Mouse (Mus musculus) adrenal gland, postnatal 0 days (tissue): ENCODE data around the gene Gm11084. TPM values are rescaled to one million over a fixed set of nuclear protein-coding genes. Genes with fewer than 3 reads are reported as not detected.

ENCODE experiments used
- microRNA-seq: library from miRNA; unstranded; fragments of <30 nt; microRNA quantifications from one replicate; pipeline ENCODE4, GENCODE M21; 2016; ENCODE audit warnings: borderline replicate concordance; ENCODE audit not compliant: insufficient number of aligned reads
- polyA plus RNA-seq: library from polyadenylated mRNA; unstranded; fragments of >200 nt; fragmentation: Nextera tagmentation; extraction: Ambion mirVana; gene quantifications from 2 replicates; pipeline ENCODE4 v1.2.1, GENCODE M21; 2015

Gm11084 gene
- polyA plus RNA-seq: not detected in 2 replicates

DNA sequence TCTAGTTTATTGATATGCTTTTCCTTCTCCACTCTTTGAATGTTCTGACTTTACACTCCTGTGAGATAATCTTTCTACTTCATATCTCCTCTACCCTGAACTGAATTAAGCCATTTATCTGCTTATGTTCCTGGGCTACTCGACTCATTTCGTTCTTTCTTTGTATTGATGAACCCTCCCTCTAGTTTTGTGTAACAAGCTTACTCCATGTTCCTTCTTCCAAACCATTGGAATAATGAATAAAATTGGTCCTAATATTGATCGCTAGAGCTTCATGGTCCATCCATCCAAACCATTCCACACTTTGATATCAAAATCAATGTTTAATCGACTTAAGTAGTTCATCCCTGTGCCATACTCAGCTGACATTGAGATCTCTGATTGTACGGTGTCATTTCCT lies at the start of gene Gm11084:
TSS of gene Gm11084 (minus strand) at position 101 of the 400 bp plus-strand sequence.

DNA sequence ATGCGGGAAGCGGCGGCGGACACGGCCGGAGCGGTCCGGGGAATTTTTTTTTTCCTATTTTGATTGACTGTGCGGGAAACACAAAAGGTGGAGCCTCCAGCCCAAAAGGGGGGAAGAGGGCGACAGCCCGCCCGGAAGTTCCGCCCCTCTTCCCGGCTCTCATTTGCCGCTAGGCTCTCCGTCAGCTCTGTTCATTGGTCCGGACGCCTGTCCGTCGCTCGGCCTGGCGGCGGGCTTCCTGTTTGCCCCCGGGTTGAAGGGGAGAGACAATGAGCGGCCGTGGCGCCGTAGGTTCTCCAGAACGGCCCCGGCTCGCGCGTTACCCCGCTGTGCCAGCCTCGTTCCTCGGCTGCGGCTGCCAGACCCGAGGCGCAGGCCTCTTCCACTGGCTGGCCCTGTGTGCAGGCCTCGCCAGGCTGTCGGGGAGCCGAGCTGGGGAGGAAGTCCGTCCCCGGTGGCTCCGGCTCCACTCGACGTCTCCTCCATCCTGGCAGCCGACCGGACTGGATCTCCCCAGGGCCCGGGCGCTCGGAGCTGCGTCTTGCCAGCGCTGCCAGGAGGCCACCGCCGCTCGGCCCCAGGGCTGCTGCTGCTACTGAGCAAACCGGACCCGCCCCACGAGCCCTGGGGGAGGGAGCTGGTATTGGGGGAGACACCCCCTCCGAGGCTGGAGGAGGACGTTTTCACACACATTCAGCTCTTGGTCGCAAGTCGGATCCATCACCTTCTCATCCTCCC lies 6.0 kb downstream of the Gm11084 start, which contains the start of gene Sp3:
TSS of gene Sp3 (minus strand) at position 110 of the 738 bp plus-strand sequence.

Small RNA genes lying within 50 kb of the gene (microRNA-seq; reads per million reads assigned to microRNA genes)
- gene Gm25960: not detected

Other genes starting within 250 kb of the Gm11084 start
- 32.1 and 37.2 TPM in 2 replicates for gene Sp3, start 6.3 kb downstream of the Gm11084 start, polyA plus RNA-seq
- 35.9 and 42.9 TPM in 2 replicates for gene Ola1, start 232.2 kb upstream of the Gm11084 start, polyA plus RNA-seq